Mouse (Mus musculus) megakaryocyte, embryonic 14.5 days (primary cell): ENCODE data around the gene Ncapg2. TPM values are rescaled to one million over a fixed set of nuclear protein-coding genes. Genes with fewer than 3 reads are reported as not detected.

Experiments used
- H3K27me3 ChIP-seq: replicated peaks from 2 replicates; pipeline ENCODE3; 2012; ENCODE audit warnings: inconsistent platforms
- H3K36me3 ChIP-seq: replicated peaks from 2 replicates; pipeline ENCODE3; 2012; ENCODE audit warnings: low read length, inconsistent platforms, mixed read lengths
- H3K4me1 ChIP-seq: 2 replicates; pipeline ENCODE4 v1.6.1; 2012; ENCODE audit warnings: inconsistent platforms
- H3K4me3 ChIP-seq: replicated peaks from 2 replicates; pipeline ENCODE3; 2012; ENCODE audit warnings: moderate library complexity, mild to moderate bottlenecking, inconsistent platforms
- H3K9me3 ChIP-seq: 2 replicates; pipeline ENCODE4 v1.6.1; 2012; ENCODE audit warnings: inconsistent platforms
- FLI1 ChIP-seq: IDR thresholded peaks from 2 replicates; pipeline ENCODE4 v1.6.1; 2012; ENCODE audit warnings: low read length, inconsistent platforms, mixed read lengths
- GATA1 ChIP-seq: IDR thresholded peaks from 3 replicates; pipeline ENCODE4 v1.6.1; 2012; ENCODE audit warnings: mixed read lengths, low read length, inconsistent platforms, borderline replicate concordance
- polyA plus RNA-seq: library from polyadenylated mRNA; stranded (reverse); fragments of >175 nt; gene quantifications from 2 replicates; pipeline ENCODE4 v1.2.3, GENCODE M21; 2012; ENCODE audit warnings: low replicate concordance; ENCODE audit not compliant: insufficient read depth

Ncapg2 gene
- 0.40 TPM in 1 of 2 replicates, not detected in the other for polyA plus RNA-seq

DNA sequence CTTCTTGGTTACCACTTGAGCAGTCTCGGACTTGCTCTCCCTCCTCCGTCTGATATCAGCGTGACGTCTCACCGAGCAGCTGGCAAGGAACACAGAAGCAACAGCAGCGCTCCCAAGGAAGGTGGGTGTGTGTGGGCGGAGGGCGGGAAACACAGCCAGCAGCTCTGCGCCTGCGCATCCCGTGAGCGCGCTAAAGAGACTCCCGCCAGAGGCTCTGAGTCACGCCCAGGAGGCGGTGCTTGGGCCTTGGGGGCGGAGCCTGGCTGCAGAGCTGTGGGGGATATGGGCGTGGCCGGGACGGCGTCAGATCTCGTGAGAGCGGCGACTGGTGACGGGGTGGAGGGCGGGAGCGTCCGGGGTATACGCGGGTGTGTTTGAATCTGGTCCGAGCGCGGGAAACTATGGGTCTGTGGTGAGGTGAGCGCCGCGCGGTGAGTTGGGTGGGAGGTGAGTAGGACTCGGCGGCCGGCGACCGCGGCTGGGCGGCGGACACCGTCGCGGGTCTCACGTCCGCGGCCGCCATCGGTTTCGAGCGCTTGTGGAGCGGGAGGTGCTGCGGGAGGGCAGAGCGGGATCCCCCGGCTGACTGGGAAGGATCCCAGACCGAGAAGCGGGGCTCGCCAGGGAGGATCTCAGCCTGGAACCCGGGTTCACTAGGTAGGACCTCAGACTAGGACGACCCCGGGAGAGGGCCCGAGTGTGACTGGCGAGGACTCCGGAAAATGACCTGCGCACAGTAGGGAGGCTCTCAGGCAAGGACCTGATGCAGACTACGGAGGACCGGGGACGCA, at the start of gene Ncapg2:
Gene Ncapg2 (plus strand): TSS at position 358 of the 791 bp plus-strand sequence.
- Histone ChIP-seq H3K36me3 (peaks cover 39% of the 10 kb centered on the region), H3K4me3 (peak within 1 kb of the TSS; percentile 95), H3K9me3 (peaks cover 5% of the 10 kb centered on the region; the same call in 1 of the 2 replicates), H3K4me1 (peaks cover 35% of the 10 kb centered on the region), H3K27me3 (no peaks in the 10 kb centered on the region)
- no peak for TF ChIP-seq GATA1
- peak; percentile 79; the same call in 1 of the 2 replicates for TF ChIP-seq FLI1

DNA sequence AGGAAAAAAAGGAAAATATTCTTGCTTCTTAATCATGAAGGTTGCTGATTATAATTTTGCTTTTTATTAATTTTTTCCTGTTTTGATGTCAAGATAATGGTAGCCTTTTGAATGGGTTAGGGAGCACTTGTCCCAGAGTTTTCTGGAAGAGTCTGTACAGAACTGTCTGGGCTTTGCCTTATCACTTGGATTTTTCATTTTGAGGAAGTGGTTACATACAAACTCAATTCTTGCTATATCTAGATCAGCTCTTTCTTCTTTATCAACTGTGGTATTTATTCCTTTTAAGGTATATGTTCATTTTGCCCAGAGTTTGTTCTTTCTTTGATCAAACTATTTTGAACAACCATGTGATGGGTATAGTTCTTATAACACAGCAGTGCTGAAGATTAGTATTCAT, 43.1 kb upstream of the Ncapg2 start:
- H3K4me3 ChIP-seq = no peak overlapping the region
- H3K4me1 ChIP-seq = no peaks in the 10 kb centered on the region
- H3K27me3 ChIP-seq = no peaks in the 10 kb centered on the region
- H3K36me3 ChIP-seq = peaks cover 72% of the 10 kb centered on the region
- TF ChIP-seq FLI1 = no peak
- no peak for TF ChIP-seq GATA1
- H3K9me3 ChIP-seq = no peaks in the 10 kb centered on the region

DNA sequence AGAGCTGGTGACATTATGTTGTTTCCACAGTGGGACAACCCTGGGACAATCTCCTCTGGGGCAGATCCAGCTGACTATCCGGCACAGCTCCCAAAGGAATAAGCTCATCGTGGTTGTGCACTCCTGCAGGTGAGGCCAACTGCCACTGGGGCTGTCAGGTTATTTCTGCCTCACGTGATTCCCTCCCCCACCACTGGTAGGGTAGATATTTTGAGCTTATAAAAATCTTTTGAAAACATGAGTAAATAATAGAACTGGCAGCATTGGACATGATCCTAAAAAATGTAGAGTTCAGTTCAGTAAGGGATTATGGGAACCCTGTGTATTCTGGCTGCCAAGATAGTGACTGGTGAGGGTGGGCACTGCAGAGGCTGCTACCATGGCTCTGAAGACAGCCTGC, 38.3 kb upstream of the Ncapg2 start:
- Histone ChIP-seq H3K36me3 (peaks cover 88% of the 10 kb centered on the region), H3K4me3 (no peak overlapping the region), H3K4me1 (0 out of 2 replicates have a peak, but pooled peaks cover 4% of the 10 kb centered on the region), H3K27me3 (no peaks in the 10 kb centered on the region), H3K9me3 (no peaks in the 10 kb centered on the region)
- TF ChIP-seq FLI1 (no peak), GATA1 (no peak)

DNA sequence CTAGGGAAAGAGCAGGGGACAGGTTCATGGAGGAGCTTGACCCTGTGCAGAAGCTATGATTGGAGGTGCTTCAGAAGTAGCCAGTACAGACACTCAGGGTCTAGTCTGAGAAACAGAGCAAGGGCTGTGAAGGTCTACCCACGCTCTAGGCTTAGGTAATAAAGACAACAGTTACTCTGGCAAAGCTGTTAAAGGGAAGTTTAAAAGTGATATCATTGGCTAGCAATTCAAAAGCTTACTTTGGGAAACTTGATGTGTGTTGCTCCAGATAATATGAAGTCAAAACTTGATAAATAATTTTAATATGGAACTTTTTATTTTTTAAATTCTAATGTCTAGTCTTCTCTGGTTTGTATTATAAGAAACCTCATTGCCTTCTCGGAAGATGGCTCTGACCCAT, 37.9 kb upstream of the Ncapg2 start:
- no peaks in the 10 kb centered on the region for H3K27me3 ChIP-seq
- peaks cover 87% of the 10 kb centered on the region for H3K36me3 ChIP-seq
- H3K9me3 ChIP-seq = no peaks in the 10 kb centered on the region
- TF ChIP-seq GATA1 (no peak), FLI1 (no peak)
- no peak overlapping the region for H3K4me3 ChIP-seq
- H3K4me1 ChIP-seq = 0 out of 2 replicates have a peak, but pooled peaks cover 4% of the 10 kb centered on the region

DNA sequence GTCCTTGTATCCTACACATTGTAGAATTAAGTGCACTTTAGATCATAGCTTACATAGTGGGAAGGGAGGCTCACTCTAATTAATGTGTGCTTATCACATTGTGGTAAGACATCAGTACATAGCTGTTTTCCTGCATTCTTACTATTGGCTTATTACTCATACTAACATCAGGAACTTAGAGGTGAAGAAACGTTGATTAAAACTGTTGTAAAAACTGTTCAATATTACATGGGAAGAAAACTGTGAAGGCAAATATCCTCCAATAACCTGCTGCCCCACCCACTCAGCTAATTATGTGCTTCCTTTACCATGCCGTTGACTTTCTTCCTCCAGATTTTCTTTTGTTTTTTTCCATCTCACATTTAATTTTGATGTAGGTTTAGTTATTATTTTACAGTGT, 36.3 kb upstream of the Ncapg2 start:
- Histone ChIP-seq H3K36me3 (peaks cover 85% of the 10 kb centered on the region), H3K27me3 (no peaks in the 10 kb centered on the region), H3K4me1 (0 out of 2 replicates have a peak, but pooled peaks cover 4% of the 10 kb centered on the region), H3K4me3 (no peak overlapping the region), H3K9me3 (no peaks in the 10 kb centered on the region)
- TF ChIP-seq FLI1 (no peak), GATA1 (no peak)

DNA sequence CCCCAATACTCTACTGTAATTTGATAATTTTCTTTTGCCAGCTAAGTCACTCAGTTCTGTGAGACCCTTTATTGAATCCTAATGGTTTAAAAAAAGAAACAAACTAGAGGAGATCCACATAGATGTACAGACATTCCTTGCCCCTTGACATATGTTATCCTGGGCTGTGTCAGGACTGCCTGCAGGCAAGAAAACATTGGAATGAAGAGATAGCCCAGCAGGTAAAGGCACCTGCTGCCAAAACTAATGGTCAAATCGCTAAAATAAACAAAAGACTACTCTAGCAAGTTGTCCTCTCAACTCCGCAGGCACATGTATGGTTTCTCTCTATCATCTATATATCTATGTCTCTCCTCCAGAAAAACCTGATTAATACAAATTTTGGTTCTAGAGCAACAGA, 22.1 kb upstream of the Ncapg2 start:
- no peaks in the 10 kb centered on the region for H3K27me3 ChIP-seq
- H3K4me3 ChIP-seq = no peak overlapping the region
- peaks cover 3% of the 10 kb centered on the region; the same call in 1 of the 2 replicates for H3K4me1 ChIP-seq
- H3K36me3 ChIP-seq = peaks cover 20% of the 10 kb centered on the region
- TF ChIP-seq GATA1 = no peak
- TF ChIP-seq FLI1 = no peak
- H3K9me3 ChIP-seq = no peaks in the 10 kb centered on the region

DNA sequence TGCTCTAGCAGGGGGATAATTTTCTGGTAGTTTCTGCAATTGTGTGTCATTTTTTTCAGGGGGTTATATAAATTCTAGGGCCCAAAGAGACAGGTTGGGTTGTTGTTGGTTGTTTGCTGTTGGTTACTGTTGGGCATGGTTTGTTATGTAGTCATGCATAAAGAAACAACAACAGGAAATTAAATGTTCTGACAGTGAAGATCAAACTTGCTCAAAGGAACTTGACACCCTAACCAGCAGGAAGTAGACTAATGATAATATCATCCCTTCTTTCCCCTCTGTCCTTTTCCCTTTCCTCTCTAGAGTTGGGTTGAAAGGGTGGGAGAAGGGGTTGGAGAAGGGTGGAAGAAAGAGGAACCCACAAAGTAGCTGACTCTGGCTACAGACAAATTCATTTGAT, 21.2 kb upstream of the Ncapg2 start:
- H3K4me1 ChIP-seq = peaks cover 3% of the 10 kb centered on the region; the same call in 1 of the 2 replicates
- H3K36me3 ChIP-seq = peaks cover 14% of the 10 kb centered on the region
- no peaks in the 10 kb centered on the region for H3K9me3 ChIP-seq
- no peak overlapping the region for H3K4me3 ChIP-seq
- no peaks in the 10 kb centered on the region for H3K27me3 ChIP-seq
- TF ChIP-seq FLI1 (no peak), GATA1 (no peak)

DNA sequence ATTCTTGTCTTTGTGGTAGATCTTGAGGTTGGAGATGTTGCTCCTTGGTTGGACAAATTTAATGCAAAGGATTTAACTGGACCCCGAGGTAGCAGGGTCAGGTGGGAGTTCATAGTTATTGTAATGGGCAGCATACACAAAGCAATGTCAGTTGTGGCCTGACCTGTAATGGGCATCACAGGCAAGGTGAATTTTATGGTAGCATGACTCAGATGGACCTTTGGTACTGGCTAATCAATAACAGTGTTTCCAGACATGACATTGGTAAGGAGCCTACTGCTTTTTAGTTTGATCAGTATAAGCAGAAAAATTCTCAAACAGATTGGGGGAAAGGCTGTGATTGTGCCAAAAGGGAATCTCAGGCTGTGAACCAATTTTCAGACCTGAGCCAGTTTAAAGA, 18.4 kb upstream of the Ncapg2 start:
- Histone ChIP-seq H3K9me3 (no peaks in the 10 kb centered on the region), H3K36me3 (no peaks in the 10 kb centered on the region), H3K4me3 (no peak overlapping the region), H3K27me3 (peaks cover 2% of the 10 kb centered on the region), H3K4me1 (peaks cover 15% of the 10 kb centered on the region)
- TF ChIP-seq GATA1 (no peak), FLI1 (no peak)

DNA sequence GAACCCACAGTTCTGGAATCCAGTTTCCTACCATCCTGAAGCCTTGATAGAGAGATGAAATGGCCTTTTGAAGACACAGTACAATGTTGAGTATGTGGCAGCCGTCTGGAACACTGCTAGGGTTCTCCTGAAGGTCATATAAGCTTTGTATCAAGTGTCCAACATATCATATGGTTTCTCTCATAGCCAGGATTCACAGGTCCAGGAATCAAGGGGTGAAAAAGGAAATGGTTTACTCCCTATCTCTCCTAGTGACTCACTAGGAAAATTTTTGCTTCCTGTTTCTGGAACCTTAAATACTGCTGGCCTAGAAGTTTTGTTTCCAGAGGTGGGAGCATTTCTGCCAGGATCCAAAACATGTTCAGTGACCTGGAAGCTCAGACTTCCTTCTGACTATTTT, 15.3 kb upstream of the Ncapg2 start:
- Histone ChIP-seq H3K9me3 (no peaks in the 10 kb centered on the region), H3K4me3 (no peak overlapping the region), H3K36me3 (no peaks in the 10 kb centered on the region), H3K4me1 (peaks cover 12% of the 10 kb centered on the region), H3K27me3 (peaks cover 3% of the 10 kb centered on the region)
- TF ChIP-seq GATA1 = no peak
- TF ChIP-seq FLI1 = no peak

DNA sequence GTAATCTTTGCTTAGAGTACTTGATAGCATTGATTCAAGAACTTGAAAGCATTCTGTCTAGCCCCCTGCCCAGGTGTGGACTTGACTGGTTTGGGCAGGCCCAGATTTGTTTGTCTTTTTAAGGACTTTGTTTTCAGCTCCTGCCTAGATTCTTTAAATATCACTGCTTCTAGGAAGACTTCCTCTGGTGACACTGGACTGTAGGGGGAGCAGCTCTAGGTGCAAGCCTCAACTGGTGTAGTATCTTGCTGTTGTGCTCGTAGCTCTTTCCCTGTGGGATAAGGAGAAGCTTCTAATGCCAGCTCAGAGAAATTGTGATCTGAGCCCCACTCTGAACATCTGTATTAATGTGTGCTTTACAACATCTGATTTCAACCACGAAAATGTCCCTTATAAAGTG, 10.9 kb upstream of the Ncapg2 start:
- Histone ChIP-seq H3K9me3 (no peaks in the 10 kb centered on the region), H3K4me1 (peaks cover 11% of the 10 kb centered on the region), H3K4me3 (no peak overlapping the region), H3K27me3 (peaks cover 6% of the 10 kb centered on the region), H3K36me3 (no peaks in the 10 kb centered on the region)
- TF ChIP-seq GATA1 = no peak
- TF ChIP-seq FLI1 = no peak
